Mouse (Mus musculus): Measurements from ENCODE around the gene Rgs14. TPM values are rescaled to one million over a fixed set of nuclear protein-coding genes. Genes with fewer than 3 reads are reported as not detected.

Rgs14 gene
- total RNA-seq, 4 experiments from 2014 or later: 0.45 to 1.8 (median 0.88) TPM

Other genes starting within 250 kb of the Rgs14 start
- not detected for gene Gm17617, start 236.2 kb upstream of the Rgs14 start, total RNA-seq (2022)
- 10 to 100 TPM; 19.0 to 63.2 (median 35.3) TPM for gene Fgfr4, start 217.1 kb upstream of the Rgs14 start, total RNA-seq (2022)
- 100 to 1,000 TPM in 2 of 4 experiments, 10 to 100 TPM in 2; 84.9 to 139 (median 113) TPM for gene Nsd1, start 159.9 kb upstream of the Rgs14 start, total RNA-seq (2022)
- gene Prelid1, start 49.2 kb upstream of the Rgs14 start, total RNA-seq (2022): 100 to 1,000 TPM; 146 to 172 (median 162) TPM
- 100 to 1,000 TPM in 1 of 4 experiments, 10 to 100 TPM in 3; 62.0 to 102 (median 88.6) TPM for gene Rab24, start 47.8 kb upstream of the Rgs14 start, total RNA-seq (2022)
- 1 to 10 TPM in 2 of 4 experiments, under 1 TPM in 2; 0.30 to 1.9 (median 1.1) TPM for gene Mxd3, start 39.9 kb upstream of the Rgs14 start, total RNA-seq (2022)
- 100 to 1,000 TPM; 112 to 127 (median 118) TPM for gene Lman2, start 6.9 kb upstream of the Rgs14 start, total RNA-seq (2022)
- not detected for gene Slc34a1, start 28.5 kb downstream of the Rgs14 start, total RNA-seq (2022)
- gene Pfn3, start 45.5 kb downstream of the Rgs14 start, total RNA-seq (2022): not detected
- under 1 TPM in 3 of 4 experiments, not detected in 1; 0.17 to 0.71 (median 0.43) TPM for gene F12, start 57.1 kb downstream of the Rgs14 start, total RNA-seq (2022)
- 10 to 100 TPM; 36.0 to 55.3 (median 48.6) TPM for gene Grk6, start 75.3 kb downstream of the Rgs14 start, total RNA-seq (2022)
- gene Prr7, start 94.5 kb downstream of the Rgs14 start, total RNA-seq (2022): 1 to 10 TPM; 2.3 to 4.3 (median 3.7) TPM
- 10 to 100 TPM; 13.6 to 33.8 (median 24.0) TPM for gene Dbn1, start 118.4 kb downstream of the Rgs14 start, total RNA-seq (2022)
- 10 to 100 TPM; 10.9 to 23.8 (median 18.3) TPM for gene Pdlim7, start 143.9 kb downstream of the Rgs14 start, total RNA-seq (2022)
- 1 to 10 TPM; 4.0 to 7.2 (median 4.7) TPM for gene Dok3, start 159.6 kb downstream of the Rgs14 start, total RNA-seq (2022)
- gene Ddx41, start 166.9 kb downstream of the Rgs14 start, total RNA-seq (2022): 10 to 100 TPM; 47.0 to 58.7 (median 52.7) TPM
- 100 to 1,000 TPM in 1 of 4 experiments, 10 to 100 TPM in 3; 47.1 to 102 (median 72.8) TPM for gene Fam193b, start 201.4 kb downstream of the Rgs14 start, total RNA-seq (2022)
- 100 to 1,000 TPM; 177 to 220 (median 189) TPM for gene Tmed9, start 204.0 kb downstream of the Rgs14 start, total RNA-seq (2022)
- 10 to 100 TPM; 14.9 to 18.5 (median 16.5) TPM for gene B4galt7, start 230.2 kb downstream of the Rgs14 start, total RNA-seq (2022)

Measured in adrenal gland, adult 8-10 months (tissue).